Comparison of ENCODE assay signal across 18 mouse cellular contexts in the genomic region with DNA sequence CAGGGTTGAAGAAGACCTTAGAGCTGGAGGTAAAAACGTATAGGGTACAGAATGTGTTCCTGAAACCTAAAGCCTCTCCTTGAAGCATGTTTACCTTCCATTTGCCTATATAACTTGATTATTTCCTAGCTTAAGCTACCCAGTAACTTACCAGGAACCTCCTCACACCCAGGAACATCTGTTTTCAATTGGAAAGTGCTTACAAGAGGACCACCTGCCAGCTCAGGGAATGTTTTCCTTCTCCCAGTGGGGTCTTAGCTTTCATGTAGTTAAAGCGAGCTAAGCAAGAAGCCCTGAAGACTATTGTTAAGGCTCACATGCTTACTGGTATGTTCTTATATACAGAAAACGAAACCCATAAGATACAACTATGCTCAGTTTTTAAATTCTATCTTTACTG.
A peak's percentile ranks its signal among the peaks of the same experiment; 100 is the strongest.
DNase-seq lines count a peak whose midpoint lies in the region; ATAC-seq and TF ChIP-seq lines count a peak whose summit lies in the region.
"Had no signal": no experiment of that assay in that cellular context is flagged by ENCODE, and none has a peak within 500 bp of the region (broad histone marks: within the 10 kb centered on the region; RNA-seq: fewer than 3 reads in every experiment).

No protein-coding gene starts in this region.

- peaks cover 19% of the 10 kb centered on the region for H3K4me1 ChIP-seq in heart, embryonic 10.5 days
- H3K4me1 ChIP-seq in lung, postnatal 0 days (ENCODE audit: insufficient read depth, low read depth, low read length): no peaks in the 10 kb centered on the region

- no peak for ATAC-seq in lung, postnatal 0 days

- H3K9ac ChIP-seq in lung, postnatal 0 days (replicated peaks; ENCODE audit: low read depth): no peak overlapping the region
- H3K9ac ChIP-seq: embryonic facial prominence, embryonic 15.5 days; hindbrain, embryonic 14.5 days; lung, embryonic 14.5 days had no signal

- no peak overlapping the region for H3K4me2 ChIP-seq in lung, postnatal 0 days (replicated peaks; ENCODE audit: low read depth, low read length)
- H3K4me2 ChIP-seq: embryonic facial prominence, embryonic 15.5 days; hindbrain, embryonic 14.5 days; lung, embryonic 14.5 days had no signal

- H3K9me3 ChIP-seq in heart, embryonic 10.5 days: no peaks in the 10 kb centered on the region
- H3K9me3 ChIP-seq in lung, postnatal 0 days (ENCODE audit: low read length): no peaks in the 10 kb centered on the region
- H3K9me3 ChIP-seq: embryonic facial prominence, embryonic 15.5 days had no signal

- TF ChIP-seq CTCF in lung, postnatal 0 days (IDR thresholded peaks at IDR 0.05): no peak

- no peak for DNase-seq in heart, embryonic 10.5 days (ENCODE audit: low spot score)
- no peak for DNase-seq in heart, adult 9 months (ENCODE audit: low spot score in 2 of 2)
- DNase-seq in lung, postnatal 0 days (ENCODE audit: low spot score): no peak
- no peak for DNase-seq in lung, postnatal 10 days
- peak; percentile 91 for DNase-seq in forelimb bud, embryonic 11.5 days (ENCODE audit: low read depth, low spot score)
- DNase-seq in yolk sac, embryonic 10.5 days (ENCODE audit: low spot score): peak; percentile 3
- DNase-seq in Muller cell, postnatal 12 days (ENCODE audit: inconsistent ontology term): no peak
- no peak for DNase-seq in frontal cortex, postnatal 25 days (ENCODE audit: low spot score in 2 of 2)
- DNase-seq: adrenal gland, postnatal 25 days; cerebellum, adult 9-11 months; kidney, adult 2 months; kidney, postnatal 25 days; liver; lung, embryonic 14.5 days; retina, postnatal 1 day had no signal

- H3K36me3 ChIP-seq in heart, embryonic 10.5 days: no peaks in the 10 kb centered on the region
- H3K36me3 ChIP-seq in lung, postnatal 0 days (ENCODE audit: insufficient read depth, low read length): no peaks in the 10 kb centered on the region
- H3K36me3 ChIP-seq: embryonic facial prominence, embryonic 15.5 days had no signal

- no peak for TF ChIP-seq EP300 in lung, postnatal 0 days (IDR thresholded peaks at IDR 0.05)

- no peak overlapping the region for H3K4me3 ChIP-seq in heart, embryonic 10.5 days
- no peak overlapping the region for H3K4me3 ChIP-seq in lung, postnatal 0 days (ENCODE audit: low read depth, low read length)
- H3K4me3 ChIP-seq: embryonic facial prominence, embryonic 15.5 days had no signal

- 33% methylated on average over 3 of the region's 3 CpGs for WGBS in heart, embryonic 10.5 days
- WGBS in lung, postnatal 0 days: 39% methylated on average over 3 of the region's 3 CpGs

- H3K27me3 ChIP-seq in heart, embryonic 10.5 days (ENCODE audit: insufficient read depth, poor library complexity, severe bottlenecking): no peaks in the 10 kb centered on the region
- H3K27me3 ChIP-seq in lung, postnatal 0 days (replicated peaks; ENCODE audit: insufficient read depth, low read length): no peaks in the 10 kb centered on the region
- H3K27me3 ChIP-seq: CH12.LX; embryonic facial prominence, embryonic 15.5 days had no signal

- H3K27ac ChIP-seq in heart, embryonic 10.5 days: 0 out of 2 replicates have a peak overlapping the region, but pooled peaks have one; percentile 53
- H3K27ac ChIP-seq in lung, postnatal 0 days (ENCODE audit: low read length): 0 out of 2 replicates have a peak overlapping the region, but pooled peaks have one; percentile 35
- H3K27ac ChIP-seq: hindbrain, embryonic 14.5 days had no signal

Comparison
In these comparisons a context has a peak if more than half of its experiments do, and no peak if none do; other contexts are left out.
1. DNase-seq: peak in forelimb bud, embryonic 11.5 days (single experiment) and yolk sac, embryonic 10.5 days (single experiment); none in heart, embryonic 10.5 days (single experiment), heart, adult 9 months (0 of 2), lung, postnatal 0 days (single experiment), lung, postnatal 10 days (single experiment), Muller cell, postnatal 12 days (single experiment) and frontal cortex, postnatal 25 days (0 of 2).